Mouse (Mus musculus) cerebellum, adult 2 months (tissue): Measurements from ENCODE around the gene Fam222a.

ENCODE experiments used
- CTCF ChIP-seq: fragments of 200-500 bp; IDR thresholded peaks from 2 replicates; pipeline ENCODE4 v1.5.1; 2011; ENCODE audit warnings: low read depth, mild to moderate bottlenecking, control low read depth, low read length, moderate library complexity, borderline replicate concordance; ENCODE audit not compliant: insufficient read depth
- POLR2A ChIP-seq: fragments of 200-500 bp; IDR thresholded peaks from 2 replicates; pipeline ENCODE4 v1.6.1; 2011; ENCODE audit warnings: low read length, control low read depth, borderline replicate concordance; ENCODE audit not compliant: insufficient read depth

DNA sequence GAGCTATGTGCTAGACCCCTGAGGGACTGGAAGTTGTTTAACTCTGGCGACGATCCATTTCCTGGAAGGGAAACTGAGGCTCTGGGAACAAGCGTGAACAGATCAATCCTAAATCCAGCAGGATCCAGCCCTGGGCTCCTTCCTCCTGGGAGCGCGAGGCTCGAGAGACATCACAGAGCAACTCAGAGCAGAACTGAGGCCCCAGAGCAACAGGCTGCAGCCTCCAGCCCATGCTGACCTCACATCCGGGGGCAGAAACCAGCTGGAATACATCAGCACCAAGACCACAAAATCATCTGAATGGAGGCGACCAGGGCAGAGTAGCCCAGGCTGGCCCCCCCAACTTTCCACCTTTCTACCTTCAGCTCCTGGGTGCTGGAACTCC is 29.8 kb upstream of the Fam222a start:
- TF ChIP-seq CTCF (no peak), POLR2A (no peak)
